Mouse (Mus musculus) R1 (cell line): ENCODE results near the gene Gpr156.

Experiments used
- DNase-seq: peaks from one replicate; pipeline ENCODE4 v3.0.0-alpha.2; 2018; ENCODE audit warnings: low read depth, low spot score

Gpr156 gene

DNA sequence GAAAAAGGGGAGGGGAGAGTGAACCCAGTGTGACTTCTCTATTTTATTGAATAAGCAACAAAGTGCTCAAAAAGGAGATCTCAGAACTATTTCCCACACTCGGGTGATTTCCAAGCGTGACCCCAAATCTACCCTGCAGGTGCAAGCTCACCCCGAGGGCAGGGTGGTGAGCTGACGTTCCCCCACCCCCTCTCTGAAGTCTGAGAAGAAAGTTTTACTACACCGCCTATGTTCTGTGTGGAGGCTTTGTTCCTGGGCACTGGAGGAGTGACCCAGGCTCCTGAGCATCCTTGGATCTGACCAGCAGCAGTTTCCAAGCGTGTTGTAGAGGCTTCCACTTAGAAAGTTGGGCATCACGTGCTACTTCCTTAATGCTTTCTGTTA is 514 bp downstream of the Gpr156 start:
- DNase-seq = no peak

DNA sequence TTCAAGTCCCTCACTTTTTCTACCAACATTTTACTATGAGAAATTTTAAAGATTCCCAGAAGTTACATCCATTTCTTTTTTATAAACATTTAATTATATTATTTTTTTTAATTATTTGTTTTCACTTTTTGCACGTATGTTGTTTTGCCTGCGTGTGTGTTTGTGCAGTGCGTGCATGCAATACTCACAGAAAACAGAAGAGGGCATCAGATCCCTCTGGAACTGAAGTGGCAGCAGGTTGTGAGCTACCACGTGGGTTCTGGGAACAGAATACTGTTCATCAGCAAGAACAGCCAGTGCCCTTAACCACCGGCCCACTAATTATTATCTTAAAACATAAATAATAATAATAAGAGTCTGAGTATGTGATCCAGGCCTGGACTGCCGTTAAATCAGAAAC is 2.7 kb downstream of the Gpr156 start:
- peak; percentile 78 for DNase-seq

DNA sequence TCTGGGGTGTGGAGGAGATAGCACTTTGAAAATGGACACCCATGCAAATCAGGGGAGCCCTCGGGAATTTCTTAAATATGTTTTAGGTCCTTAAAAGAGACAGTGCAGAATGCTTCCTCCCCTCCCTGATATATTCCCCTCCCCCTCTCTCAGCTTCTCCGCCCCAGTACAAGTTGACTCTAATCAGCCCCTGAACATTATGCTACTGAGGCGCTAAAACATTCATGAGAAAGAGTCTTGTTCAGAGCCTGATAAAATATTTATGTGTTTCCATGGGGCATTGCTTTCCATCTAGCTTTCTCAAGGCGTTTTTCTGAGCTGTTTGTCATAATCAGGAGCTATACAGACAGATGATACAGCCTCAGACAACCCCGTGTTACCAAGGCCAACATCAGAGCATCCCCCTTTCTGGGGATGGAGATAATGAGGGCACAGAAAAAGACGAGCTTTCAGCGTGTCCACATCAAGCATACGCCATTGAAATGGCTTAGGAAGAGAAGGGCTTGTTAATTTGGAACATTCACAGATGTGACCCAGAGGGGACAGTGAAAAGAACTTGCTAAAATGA is 4.6 kb downstream of the Gpr156 start:
- no peak for DNase-seq

DNA sequence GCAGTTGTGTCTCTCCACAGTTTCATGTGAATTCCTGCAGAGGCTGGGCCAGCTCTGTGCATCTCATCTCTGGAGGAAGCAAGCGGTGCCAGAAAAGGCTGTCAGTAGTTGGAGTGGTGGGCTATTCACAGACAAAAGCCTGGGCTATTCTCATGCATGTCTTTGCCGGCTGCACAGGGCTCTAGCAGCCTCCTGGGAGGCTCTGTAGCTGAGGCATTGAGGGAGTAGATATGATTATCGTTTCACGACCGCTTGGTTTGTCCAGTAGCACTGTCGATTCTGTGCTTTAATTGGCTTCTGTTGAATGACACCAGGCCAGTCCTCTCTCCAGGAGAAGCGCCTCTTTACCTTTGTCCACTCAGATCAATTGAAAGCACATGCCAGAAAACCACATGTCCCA is 9.8 kb downstream of the Gpr156 start:
- no peak for DNase-seq

DNA sequence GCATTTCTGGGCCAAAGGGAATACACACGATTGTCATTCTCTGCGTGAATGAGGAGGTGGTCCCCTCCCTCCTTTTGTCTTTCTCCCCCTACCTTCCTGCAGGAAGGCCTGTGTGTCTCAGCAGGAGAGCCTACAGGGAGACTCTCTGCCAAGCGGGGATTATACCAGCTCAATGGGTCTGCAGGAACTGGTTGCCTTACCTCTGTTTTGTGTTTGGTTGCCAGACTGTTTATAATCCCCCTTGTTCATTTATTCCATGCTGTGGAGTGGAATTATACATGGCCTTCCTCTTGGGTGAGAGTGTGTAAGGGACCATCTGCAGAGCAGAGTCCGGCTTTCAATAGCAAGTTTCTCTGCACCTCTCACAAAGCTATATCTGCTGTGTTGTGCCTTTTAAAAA is 10.8 kb downstream of the Gpr156 start:
- no peak for DNase-seq

DNA sequence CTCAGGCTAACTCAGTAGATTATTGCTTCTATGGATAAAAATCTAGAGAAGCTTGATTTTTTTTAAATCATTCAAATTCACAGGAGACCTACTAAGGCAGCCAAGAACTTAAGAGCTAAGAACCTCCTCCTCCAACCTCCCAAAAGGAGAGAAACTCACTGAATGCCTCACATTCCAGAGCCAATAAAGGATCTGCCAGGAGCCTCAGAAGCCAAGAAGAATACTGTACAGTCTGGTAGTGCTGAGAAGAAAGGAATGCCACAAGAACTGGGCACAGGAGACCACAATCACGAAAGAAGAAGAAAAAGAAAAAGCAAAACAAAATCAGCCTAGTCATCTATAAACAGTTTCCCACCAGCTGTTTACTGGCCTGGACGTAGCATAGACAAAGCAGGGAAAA is 12.7 kb downstream of the Gpr156 start:
- DNase-seq = no peak

DNA sequence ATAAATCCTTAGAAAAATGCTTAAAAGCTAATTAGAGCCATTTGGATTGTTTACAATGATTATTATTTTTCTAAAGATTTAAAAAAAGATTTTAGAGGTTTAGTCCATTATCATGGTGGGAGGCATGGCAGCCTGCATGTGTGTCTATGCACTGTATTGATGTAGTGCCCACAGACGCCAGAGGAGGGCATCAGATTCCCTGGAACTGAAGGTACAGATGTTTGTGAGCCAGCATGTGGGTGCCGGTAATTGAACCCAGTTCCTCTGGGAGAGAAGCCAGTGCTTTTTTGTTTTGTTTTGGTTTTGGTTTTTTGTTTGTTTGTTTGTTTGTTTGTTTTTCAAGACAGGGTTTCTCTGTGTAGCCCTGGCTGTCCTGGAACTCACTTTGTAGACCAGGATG is 13.3 kb downstream of the Gpr156 start:
- DNase-seq = peak; percentile 74

DNA sequence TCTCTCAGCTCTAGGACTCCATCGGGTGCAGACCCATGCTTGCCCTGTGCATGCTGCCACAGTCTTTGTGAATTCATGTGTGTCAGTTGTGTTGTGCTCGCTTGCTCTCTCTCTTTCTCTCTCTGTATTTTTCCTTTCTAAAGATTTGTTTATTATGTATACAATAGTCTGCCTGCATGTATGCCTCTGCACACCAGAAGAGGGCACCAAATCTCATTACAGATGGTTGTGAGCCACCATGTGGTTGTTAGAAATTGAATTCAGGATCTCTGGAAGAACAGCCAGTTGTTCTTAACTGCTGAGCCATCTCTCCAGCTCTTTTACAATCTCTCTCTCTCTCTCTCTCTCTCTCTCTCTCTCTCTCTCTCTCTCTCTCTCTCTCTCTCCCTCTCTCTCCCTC is 18.6 kb downstream of the Gpr156 start:
- DNase-seq = no peak

DNA sequence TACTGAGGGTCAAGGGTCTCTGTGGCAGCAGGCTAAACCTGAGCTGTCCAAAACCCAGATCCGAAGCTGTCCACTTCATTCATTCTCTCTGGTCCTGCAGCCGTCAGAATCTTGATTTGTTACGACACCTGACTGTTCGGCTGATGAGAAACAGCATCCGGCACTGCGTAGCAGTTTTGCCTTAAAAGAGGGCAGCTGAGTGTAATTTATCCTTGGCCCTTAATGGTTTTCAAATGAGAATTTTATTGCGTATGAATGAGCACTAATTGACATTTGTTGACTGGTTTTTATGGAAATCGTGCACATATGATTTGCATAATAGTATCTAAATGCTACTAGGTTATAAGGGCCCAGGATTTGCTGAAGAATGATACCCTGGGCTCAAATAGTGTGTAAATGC is 21.0 kb downstream of the Gpr156 start:
- DNase-seq = no peak

DNA sequence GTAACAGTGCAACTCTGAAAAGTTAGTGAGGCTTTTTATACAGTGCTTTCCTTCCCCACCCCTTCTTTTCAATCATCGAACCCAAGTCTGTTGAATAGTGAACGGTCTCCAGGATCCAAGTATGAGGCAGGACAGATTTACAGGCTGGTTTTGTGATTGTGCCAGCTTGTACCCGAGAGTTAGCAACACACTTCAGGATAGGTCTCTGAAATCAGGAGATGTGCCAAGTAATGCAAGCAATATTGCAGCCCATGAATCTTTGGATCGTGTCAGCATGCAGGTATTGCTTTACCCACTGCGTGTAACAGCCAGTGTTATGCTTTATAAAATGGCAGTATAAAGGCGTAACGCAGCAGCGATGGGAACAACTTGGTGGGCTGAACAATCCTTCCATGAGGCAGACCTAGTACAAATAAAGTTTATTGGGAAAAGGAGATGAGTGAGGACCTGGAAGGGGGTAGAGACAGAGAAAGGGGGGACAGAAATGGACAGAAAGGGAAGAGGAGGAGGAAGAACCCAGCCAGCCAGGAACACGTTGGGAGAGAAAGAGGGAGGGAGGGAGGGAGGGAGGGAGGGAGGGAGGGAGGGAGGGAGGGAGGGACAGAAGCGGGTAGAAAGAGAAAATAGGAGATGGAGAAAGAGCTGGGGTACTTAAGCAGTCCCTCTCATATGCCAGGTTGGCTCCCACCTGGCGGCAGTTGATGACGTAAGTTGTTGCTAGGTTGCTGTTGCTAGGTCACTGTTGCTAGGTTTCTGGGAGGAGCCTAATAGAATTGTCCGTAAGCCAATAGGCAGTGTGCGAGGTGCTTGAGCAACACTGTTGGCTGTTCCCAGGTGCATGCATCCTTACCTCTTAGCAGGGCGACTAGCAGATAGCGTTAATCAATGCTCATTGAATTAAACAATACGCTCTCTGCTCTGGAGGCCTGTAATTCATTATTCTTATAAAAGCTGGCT is 22.1 kb downstream of the Gpr156 start:
- peak; percentile 88 for DNase-seq

DNA sequence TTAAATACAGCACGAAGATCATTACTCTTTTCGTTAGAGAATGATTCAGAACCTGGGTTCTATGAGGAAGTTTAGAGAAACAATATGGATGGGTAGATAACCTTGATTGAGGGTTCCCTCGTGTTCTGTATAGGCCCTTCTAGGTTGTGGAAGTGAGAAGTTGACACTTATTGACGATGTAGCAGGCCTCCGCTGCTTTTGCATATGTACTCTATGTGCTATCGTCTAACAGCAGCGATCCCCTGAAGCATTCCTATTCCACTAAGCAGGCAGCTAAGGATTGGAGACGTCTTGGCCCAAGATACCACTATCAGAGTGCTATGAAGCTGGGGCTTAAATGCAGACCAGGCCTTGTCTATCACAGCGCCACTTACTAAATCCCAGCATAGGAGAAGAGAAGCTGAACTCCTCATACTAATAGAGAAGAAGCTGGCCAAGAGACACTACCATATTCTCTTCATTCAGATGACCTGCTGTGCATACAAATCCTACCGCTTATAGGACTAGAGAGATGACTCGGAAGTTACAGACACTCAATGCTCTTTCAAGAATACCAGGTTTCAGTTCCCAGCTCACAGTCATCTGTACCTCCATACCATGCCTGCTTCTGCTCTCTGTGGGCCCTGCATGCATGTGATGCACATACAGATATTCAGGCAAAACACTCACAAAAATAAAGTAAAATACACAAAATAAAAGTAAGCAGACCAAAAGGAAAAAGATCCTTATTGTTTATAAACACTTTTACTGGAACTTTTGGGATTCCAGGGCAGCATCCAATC is 23.0 kb downstream of the Gpr156 start:
- no peak for DNase-seq

DNA sequence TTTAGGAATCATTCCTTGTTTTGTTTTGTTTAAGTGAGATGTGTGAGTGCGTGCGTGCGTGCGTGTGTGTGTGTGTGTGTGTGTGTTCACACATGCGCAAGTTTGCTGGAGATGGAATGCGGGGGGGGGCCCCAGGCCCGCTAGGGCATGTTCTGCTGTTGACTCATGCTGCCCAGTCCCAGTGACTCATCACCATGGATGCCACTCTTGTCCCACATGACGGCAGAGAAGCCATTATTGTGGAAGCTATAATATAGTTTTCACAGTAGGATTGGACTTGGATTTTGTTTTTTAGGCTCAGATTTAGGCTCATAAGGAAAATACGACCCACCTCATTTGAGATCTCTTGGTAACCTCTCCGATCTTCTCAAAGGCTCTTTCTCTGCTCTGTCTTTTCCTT is 24.0 kb downstream of the Gpr156 start:
- DNase-seq = no peak

DNA sequence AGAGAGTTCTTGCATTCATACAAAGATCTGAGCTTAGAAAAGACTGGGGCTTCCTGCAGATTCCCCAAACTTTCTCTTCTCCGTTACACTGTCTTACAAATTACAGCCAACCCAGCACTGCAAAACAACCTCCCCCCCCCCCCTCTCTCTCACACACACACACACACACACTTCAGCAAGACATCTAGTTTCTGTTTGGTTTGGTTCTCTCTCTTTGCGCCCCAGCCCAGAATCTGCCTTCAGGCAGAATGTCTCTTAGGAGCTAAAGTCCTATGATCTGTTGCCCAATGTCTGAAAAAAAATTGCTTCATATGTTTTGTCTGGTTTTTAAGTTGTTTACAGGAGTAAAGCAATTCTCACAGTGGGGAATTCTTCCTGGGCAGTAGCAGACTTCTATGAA is 27.4 kb downstream of the Gpr156 start:
- DNase-seq = no peak

DNA sequence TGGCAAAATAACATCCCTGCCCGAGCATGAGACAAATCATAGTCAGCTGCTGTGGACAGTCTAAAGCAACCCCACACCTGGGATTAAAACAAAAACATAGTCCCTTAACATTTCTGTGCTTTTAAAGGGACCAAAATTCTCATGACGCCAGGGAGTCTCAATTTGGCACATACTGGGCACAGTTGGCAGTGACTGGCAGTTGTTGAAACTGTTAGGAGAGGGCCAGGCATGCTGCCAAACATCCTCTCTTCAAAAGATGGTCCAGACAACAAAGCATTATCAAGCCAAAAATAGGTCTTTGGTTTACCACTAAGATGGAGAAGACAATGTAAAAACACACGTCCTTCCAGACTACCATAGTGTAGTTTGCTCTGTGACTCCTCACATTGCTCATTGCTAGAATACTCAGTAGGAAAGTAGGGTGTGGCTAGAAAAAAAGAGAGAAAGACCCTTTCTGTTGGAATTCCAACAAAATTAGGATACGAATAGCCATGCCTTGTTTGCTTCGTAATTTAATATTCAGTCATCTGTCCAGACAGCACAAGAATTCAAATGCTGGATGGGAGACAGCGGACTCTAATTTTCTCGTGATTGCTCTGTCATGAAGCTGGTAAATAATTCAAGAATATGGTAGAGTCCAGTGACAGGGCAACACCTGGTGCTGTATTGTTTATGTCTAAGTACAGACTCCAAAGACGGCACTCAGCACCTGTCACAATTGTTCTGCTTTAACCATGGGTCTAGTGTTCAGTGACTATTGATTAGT is 28.9 kb downstream of the Gpr156 start:
- no peak for DNase-seq

DNA sequence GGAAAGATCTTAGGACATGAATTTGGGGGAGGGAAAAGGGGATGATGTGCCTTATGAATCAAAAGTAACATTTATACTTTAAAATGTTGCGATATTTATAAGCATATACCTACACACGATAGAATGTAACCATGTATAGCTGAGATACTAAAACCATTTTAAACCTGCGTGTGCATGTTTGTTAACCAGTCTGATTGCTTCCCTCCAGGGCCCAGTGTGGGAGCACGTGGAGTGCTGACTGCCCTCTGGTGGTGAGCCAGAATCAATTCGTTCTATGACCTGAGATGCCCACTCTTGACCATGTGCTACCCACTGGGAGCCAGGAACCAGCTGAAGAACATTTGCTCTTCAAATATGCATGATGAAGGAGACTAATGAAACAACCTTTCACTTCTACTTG is 30.9 kb downstream of the Gpr156 start:
- DNase-seq = peak; percentile 54

DNA sequence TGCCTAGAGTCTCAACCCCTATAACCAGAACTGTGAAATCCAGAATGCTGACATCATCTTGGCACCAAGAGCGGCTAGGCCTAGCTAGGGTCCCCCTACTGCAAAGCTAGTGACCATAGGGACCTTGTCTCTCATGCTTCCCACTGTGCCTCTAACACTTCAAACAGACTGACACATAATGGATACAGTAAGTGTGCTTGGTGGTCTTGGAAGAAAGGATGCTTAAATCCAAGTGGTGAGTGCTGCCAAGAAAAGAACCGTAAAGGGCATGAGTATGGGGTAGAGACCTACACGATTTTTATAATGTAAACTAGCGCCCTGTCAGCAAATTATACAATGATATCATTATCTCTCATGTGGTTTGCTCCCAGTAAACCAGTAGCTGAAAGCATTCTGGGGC is 32.1 kb downstream of the Gpr156 start:
- no peak for DNase-seq

DNA sequence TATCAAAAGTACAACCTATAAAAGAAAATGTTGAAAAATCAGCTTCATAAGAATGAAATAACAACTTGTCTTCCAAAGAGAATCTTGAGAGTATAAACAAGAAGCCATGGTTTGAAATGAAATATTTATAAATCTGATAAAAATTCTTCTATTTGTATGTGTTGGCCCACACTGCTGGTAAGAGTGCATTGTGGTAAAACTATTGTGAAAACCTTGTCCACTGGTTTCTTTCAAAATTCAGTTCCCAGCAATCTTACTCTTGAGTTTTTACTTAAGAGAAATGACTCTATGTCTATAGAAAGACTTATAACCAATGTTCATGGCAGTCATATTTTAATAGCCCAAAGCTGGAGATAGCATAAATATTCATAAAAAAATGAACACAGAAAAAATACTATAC is 34.9 kb downstream of the Gpr156 start:
- DNase-seq = no peak

DNA sequence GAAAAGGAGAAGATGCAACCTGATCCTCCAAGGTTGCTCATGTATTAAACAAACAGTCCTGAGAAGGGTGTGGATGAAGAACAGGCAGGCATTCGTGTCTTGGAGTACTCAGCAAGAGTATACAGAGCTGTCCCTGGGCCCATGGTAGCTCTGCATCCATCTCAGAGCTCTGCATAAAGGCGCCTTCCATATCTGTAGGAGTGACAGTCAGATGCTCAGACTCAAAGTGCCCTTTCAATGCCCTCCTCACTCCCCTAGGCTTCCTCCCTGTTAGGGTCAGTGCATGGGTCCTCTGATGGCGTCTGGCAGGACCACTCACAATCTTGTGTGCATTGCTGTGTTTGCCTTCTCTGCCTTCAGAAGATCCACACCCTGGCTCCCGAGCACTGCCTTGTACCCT is 36.9 kb downstream of the Gpr156 start:
- DNase-seq = no peak

DNA sequence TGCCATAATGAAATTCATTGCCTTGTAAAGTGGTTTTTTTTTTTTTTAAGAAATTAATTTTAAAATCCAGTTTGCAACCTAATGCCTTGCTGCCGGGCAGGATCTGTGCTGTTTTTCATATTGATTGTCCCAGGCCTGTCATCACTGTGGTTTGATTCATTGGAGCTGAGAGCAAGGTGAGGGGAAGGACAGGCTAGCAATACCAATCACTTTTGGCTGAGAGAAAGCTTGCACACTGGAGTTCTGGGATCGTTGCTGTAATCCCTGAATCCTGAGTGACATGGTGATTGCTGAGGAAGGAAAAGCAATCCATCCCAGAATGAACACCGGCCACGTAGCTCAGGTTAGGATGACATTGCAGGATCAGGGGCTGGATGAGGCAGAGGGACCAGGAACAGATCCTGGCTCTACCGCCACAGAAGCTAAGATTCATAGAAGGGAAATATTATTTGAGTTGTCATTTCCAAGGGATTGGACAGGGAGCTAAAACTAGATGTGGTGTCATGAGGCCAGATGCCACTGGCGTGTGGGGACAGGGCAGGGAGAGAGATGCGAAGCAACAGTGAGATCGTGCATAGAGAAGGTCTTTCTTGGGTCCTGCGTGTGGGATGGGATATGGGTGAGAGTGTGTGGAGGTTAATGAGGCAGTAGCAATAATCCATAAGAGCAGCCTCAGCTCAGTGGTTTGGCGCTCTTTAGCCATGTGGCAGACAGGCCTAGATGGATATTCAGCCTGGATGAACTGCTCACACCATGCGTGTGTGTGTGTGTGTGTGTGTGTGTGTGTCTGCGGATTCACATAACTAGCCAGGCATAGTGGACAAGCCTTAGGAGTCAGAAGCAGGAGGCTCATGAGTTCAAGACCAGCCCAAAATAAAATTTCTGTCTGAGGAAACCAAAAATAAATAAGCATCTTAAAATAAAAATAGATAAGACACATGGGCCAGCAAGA is 38.0 kb downstream of the Gpr156 start:
- peak; percentile 13 for DNase-seq

DNA sequence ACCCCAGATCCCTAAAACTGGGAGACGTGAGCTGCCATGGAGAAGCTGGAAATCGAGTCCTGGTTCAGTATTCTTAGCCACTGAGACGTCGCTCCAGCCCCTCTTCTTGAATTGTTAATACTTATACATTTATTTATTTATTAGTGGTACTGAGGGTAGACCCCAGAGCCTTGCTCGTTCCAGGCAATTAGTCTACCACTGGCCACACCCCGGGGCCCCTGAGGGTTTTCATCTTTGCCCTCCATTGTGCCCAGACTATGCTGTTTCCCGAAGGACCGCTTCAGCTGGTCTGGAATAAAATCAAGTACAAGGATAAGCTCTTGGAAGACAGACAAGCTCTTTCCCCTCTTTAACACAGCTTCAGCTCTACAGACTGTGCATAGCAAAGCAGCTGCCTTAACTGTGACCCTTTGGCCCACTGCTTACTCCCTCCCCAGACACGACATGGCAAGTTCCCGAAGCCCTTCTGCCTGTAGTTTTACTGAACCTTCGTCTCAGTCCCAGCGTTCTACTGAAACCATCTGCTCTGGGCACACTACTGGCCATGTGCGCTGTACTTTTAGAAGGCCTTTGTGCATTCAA is 39.1 kb downstream of the Gpr156 start:
- DNase-seq = no peak
